Mouse (Mus musculus) MEL (cell line): ENCODE results near the gene Cadps.

ENCODE experiments used
- BHLHE40 ChIP-seq: IDR thresholded peaks from 2 replicates; pipeline ENCODE4 v1.6.1; 2012; ENCODE audit warnings: low read depth, mild to moderate bottlenecking, inconsistent platforms, low read length, improper control_type of control experiment, borderline replicate concordance
- POLR2A ChIP-seq, 2 experiments: IDR thresholded peaks; 2 replicates each; pipeline ENCODE4 v1.6.1; 2011 to 2012; ENCODE audit warnings: low read length in 2 of 2, mild to moderate bottlenecking in 2 of 2, control low read depth in 1 of 2, improper control_type of control experiment in 1 of 2, low read depth in 1 of 2, moderate library complexity in 1 of 2; ENCODE audit not compliant: control insufficient read depth in 1 of 2, insufficient read depth in 1 of 2, poor library complexity in 1 of 2

GRCm38 (mm10) chr14:12375451-12375850 lies 447.4 kb downstream of the Cadps start:
- TF ChIP-seq POLR2A (IDR thresholded peaks at IDR 0.05; ENCODE audit: control insufficient read depth in 1 of 2, insufficient read depth in 1 of 2, low read depth in 1 of 2, low read length in 2 of 2, poor library complexity in 1 of 2) (no peak), BHLHE40 (no peak)
